Mouse (Mus musculus) embryonic facial prominence, embryonic 15.5 days (tissue): ENCODE data around the gene Efcab9. TPM values are rescaled to one million over a fixed set of nuclear protein-coding genes. Genes with fewer than 3 reads are reported as not detected.

Experiments used
- ATAC-seq: fragments of 200-750 bp; cut with Nextera tagmentation; 2 replicates; pipeline ENCODE4 v1.8.0; 2017; ENCODE audit warnings: low read depth, moderate TSS enrichment; ENCODE audit not compliant: insufficient number of reproducible peaks, low FRiP score, low TSS enrichment
- H3K27ac ChIP-seq: fragments of 300-500 bp; sonication (generic); replicated peaks from 2 replicates; pipeline ENCODE4 v1.5.1; 2015; ENCODE audit warnings: mild to moderate bottlenecking, inconsistent platforms
- H3K27me3 ChIP-seq: fragments of 300-500 bp; sonication (generic); 2 replicates; pipeline ENCODE4 v1.6.1; 2015; ENCODE audit warnings: inconsistent platforms
- H3K36me3 ChIP-seq: fragments of 300-500 bp; sonication (generic); 2 replicates; pipeline ENCODE4 v1.6.1; 2015; ENCODE audit warnings: mild to moderate bottlenecking, inconsistent platforms
- H3K4me1 ChIP-seq: fragments of 300-500 bp; sonication (generic); 2 replicates; pipeline ENCODE4 v1.6.1; 2015; ENCODE audit warnings: inconsistent platforms
- H3K4me2 ChIP-seq: fragments of 300-500 bp; sonication (generic); replicated peaks from 2 replicates; pipeline ENCODE4 v1.6.1; 2015; ENCODE audit warnings: mild to moderate bottlenecking, inconsistent platforms
- H3K4me3 ChIP-seq: fragments of 300-500 bp; sonication (generic); replicated peaks from 2 replicates; pipeline ENCODE4 v1.5.1; 2015; ENCODE audit warnings: mild to moderate bottlenecking, inconsistent platforms
- H3K9ac ChIP-seq: fragments of 300-500 bp; sonication (generic); 2 replicates; pipeline ENCODE4 v1.6.1; 2015; ENCODE audit warnings: inconsistent platforms
- H3K9me3 ChIP-seq: fragments of 300-500 bp; sonication (generic); replicated peaks from 2 replicates; pipeline ENCODE4 v1.6.1; 2016; ENCODE audit warnings: inconsistent platforms
- WGBS: fragments of 180-500 bp; shearing (Covaris S2); methylation state at CpG from one replicate; pipeline ENCODE4 v1.1.7; 2015; 5-methylcytosine and 5-hydroxymethylcytosine counted together
- polyA plus RNA-seq: library from polyadenylated mRNA; unstranded; fragments of >200 nt; fragmentation: Nextera tagmentation; extraction: Ambion mirVana; gene quantifications from 2 replicates; pipeline ENCODE4 v1.2.1, GENCODE M21; 2015

Efcab9 gene
- polyA plus RNA-seq, 1 experiment from 2014 or later = not detected

DNA sequence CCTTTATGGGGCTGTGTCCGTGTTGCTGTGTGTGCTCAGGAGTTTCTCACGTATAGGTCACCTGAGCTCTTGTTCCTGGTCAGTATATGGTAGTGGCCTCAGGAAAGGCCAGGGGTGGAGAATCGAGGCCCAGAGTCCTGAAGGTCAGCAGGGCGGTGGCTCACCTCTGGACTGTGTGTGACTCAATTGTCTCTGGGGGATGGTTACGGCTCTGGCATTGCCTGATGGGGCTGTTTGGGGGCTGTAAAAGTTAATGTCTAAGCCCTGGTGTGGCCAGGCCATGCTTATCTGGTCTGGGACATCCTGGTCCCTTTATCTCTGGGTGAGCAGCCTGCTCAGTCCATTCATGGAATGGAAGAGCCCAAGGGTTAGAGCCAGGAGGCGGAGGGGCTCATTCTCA is 34.3 kb upstream of the Efcab9 start:
- Histone ChIP-seq H3K27ac (no peak overlapping the region), H3K27me3 (no peaks in the 10 kb centered on the region), H3K36me3 (no peaks in the 10 kb centered on the region), H3K4me2 (no peak overlapping the region), H3K9me3 (no peaks in the 10 kb centered on the region), H3K4me1 (no peaks in the 10 kb centered on the region), H3K9ac (no peak overlapping the region), H3K4me3 (no peak overlapping the region)
- WGBS = 91% methylated on average over 6 of the region's 6 CpGs
- ATAC-seq = no peak

DNA sequence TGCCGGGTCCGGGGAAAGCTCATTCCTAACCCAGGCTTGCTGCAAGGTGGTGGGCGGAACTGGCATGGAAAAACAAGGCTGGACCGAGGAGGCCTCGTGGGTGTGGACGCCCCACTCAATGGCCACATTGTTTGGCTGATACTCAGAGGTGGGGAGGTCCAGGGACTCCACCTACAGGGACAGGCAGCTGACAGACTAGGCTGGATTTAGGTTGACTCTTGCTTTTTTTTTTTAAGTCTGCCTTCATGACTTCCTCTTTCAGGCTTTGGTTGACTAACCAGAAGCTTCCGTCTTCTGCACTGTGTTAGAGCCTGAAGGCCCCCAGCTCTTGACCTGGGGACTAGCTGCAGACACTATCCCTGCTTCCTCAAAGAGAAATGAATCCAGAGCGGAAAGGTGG is 33.2 kb upstream of the Efcab9 start:
- Histone ChIP-seq H3K27me3 (no peaks in the 10 kb centered on the region), H3K9ac (no peak overlapping the region), H3K27ac (no peak overlapping the region), H3K4me2 (no peak overlapping the region), H3K4me1 (no peaks in the 10 kb centered on the region), H3K9me3 (no peaks in the 10 kb centered on the region), H3K36me3 (no peaks in the 10 kb centered on the region), H3K4me3 (no peak overlapping the region)
- WGBS = 40% methylated on average over 8 of the region's 8 CpGs
- no peak for ATAC-seq

DNA sequence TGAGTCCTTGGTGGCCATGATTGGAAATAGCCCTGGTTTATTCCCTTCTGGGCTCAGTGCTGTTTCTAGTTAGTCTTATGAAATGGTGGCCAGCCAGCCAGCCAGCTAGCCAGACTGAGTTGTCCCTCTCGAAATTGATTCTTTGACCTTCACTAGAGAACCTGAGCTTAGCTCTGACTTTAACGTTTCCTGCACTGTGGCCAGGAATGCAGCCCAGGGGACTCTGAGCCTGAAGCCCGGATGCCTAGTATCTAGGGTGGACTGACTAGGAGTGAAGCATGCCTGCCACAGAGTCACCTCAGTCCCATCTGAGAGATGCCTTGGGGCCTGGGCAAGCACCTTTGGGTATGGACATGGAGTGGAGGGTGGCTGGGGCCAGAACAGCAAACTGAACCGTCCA is 32.7 kb upstream of the Efcab9 start:
- 42% methylated on average over 4 of the region's 4 CpGs for WGBS

DNA sequence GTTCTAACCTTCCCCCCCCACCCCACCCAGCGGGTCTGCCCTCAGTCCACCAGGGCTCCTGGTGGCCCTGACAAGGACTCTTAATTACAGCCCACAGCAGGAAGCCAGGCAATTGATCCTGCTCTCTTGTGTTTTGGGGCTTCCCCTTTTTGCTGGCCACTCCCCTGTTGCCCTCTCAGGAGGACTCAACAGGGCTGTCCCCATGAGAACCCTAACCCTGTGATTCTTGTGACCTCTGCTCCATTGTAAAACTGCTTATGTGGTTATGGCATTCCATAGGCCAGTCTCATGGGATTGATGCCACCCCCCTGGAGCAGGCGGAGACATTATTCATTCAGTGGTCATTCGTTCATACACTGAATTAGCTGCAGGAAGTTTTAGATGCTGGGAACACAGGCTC is 31.8 kb upstream of the Efcab9 start:
- H3K36me3 ChIP-seq = no peaks in the 10 kb centered on the region
- H3K27me3 ChIP-seq = no peaks in the 10 kb centered on the region
- no peak overlapping the region for H3K9ac ChIP-seq
- no peak for ATAC-seq
- no peaks in the 10 kb centered on the region; the same call in 1 of the 2 replicates for H3K4me1 ChIP-seq
- WGBS = 55% methylated on average over 3 of the region's 3 CpGs
- no peaks in the 10 kb centered on the region for H3K9me3 ChIP-seq
- no peak overlapping the region for H3K27ac ChIP-seq
- no peak overlapping the region for H3K4me3 ChIP-seq
- H3K4me2 ChIP-seq = no peak overlapping the region

More for the DNA sequence above, 32.7 kb upstream of the Efcab9 start:
- H3K27me3 ChIP-seq = no peaks in the 10 kb centered on the region
- H3K9me3 ChIP-seq = no peaks in the 10 kb centered on the region
- no peaks in the 10 kb centered on the region for H3K4me1 ChIP-seq
- no peak for ATAC-seq
- no peaks in the 10 kb centered on the region for H3K36me3 ChIP-seq
- H3K27ac ChIP-seq = no peak overlapping the region
- no peak overlapping the region for H3K4me3 ChIP-seq
- H3K4me2 ChIP-seq = no peak overlapping the region
- H3K9ac ChIP-seq = no peak overlapping the region

DNA sequence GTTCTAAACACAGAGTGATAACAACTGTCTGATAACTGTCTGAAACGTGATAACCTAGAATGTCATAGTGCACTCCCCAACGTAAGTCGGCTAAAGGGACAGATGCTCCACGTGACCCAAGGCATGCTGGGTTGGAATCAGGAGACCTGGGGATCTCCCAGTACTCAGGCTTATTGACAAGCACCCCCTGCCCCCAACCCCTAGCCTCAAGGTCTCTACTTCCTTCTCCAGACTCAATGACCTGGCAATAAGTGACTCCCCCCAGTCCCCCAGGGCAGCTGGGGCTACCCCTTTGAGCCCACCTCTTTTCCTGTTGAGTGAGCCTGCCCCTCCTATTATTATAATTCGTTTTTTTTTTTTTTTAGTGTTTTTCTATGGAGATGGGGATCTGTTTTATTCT is 30.8 kb upstream of the Efcab9 start:
- peaks cover 3% of the 10 kb centered on the region; the same call in 1 of the 2 replicates for H3K4me1 ChIP-seq

DNA sequence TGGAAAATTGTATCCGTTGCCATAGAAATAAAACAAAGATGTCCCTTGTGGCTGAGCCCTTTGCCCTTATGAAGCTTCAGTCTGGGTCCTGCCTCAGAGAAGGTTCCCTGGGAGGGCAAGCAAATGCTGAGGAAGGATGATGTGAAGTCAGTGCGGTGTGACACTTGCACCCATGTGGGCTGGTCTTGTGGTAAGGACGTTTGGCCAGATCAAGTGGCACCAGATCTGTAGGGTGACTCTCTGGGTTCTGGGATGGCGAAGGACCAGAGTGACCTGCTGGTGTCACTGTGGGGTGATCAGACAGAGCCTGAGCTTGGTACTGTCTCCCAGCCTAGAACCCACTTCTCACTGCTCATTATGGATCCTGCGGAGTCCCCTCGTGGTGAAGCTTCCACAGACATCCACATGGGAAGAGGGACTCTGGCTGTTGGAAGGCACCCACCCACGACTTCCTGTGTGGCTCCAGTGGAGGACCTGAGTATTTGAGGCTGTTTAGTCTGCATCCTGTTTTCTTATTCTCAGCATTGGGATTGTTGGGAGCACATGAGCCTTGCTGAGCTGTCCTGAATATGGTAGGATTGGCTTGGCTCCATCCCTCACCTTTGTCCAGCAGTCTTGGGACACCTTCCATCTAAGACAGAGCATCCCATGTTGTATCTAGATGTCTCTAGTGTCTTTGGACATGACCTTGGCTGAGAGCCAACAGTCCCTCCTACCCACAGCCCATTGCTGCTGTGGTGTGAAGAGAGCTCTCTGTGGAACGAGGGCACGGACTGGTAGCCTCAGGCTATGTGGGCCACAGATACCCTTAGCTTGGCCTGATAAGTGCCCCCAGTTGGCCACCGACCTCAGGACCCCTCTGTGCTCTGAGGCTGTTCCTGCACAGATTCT is 29.8 kb upstream of the Efcab9 start:
- H3K4me1 ChIP-seq = peaks cover 3% of the 10 kb centered on the region; the same call in 1 of the 2 replicates
- H3K9ac ChIP-seq = no peak overlapping the region
- H3K4me3 ChIP-seq = no peak overlapping the region
- H3K36me3 ChIP-seq = no peaks in the 10 kb centered on the region
- ATAC-seq = no peak
- no peaks in the 10 kb centered on the region for H3K9me3 ChIP-seq
- H3K4me2 ChIP-seq = no peak overlapping the region
- WGBS = 73% methylated on average over 10 of the region's 10 CpGs
- H3K27ac ChIP-seq = no peak overlapping the region
- H3K27me3 ChIP-seq = no peaks in the 10 kb centered on the region

More for the DNA sequence above, 30.8 kb upstream of the Efcab9 start:
- WGBS = 66% methylated on average over 5 of the region's 5 CpGs
- no peak for ATAC-seq
- Histone ChIP-seq H3K4me2 (no peak overlapping the region), H3K36me3 (no peaks in the 10 kb centered on the region), H3K9me3 (no peaks in the 10 kb centered on the region), H3K9ac (no peak overlapping the region), H3K4me3 (no peak overlapping the region), H3K27ac (no peak overlapping the region), H3K27me3 (no peaks in the 10 kb centered on the region)

DNA sequence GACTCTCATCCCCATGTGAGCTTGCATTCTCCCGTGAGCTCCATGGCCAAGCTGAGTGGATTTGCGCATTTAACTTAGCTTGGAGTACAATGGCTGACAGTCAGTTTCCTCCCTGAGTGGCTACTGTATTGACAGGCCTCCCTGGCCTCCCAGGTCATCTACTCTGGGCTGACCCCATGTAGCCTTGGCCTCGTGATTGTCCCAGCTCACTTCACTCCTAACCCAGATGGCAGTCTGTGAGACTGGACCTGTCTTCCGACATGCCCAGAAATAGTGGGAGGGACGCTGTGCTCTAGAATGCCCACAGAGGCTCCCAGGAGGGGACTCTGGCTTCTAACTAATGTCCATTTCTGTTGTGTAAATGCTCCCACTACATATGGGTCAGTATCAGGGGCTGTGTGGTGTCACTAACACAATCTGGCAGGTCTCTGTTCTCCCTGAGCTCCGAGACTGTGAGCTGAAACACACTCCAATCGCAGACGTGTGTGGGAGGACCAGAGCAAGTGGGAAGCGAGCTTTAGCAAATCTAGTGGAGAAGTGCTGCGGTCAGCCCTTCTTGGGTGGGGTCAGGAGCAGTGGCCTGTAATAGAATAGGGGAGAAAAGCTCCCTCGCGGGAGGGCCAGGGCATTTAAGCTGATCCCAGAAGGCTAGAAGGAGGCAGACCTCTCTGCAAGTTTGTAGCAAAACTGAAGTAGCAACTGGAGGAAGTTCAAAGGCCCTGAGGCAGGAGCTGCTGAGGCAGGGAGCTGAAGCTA is 28.3 kb upstream of the Efcab9 start:
- no peaks in the 10 kb centered on the region for H3K9me3 ChIP-seq
- H3K36me3 ChIP-seq = no peaks in the 10 kb centered on the region
- H3K9ac ChIP-seq = no peak overlapping the region
- H3K27ac ChIP-seq = no peak overlapping the region
- peaks cover 3% of the 10 kb centered on the region; the same call in 1 of the 2 replicates for H3K4me1 ChIP-seq
- H3K4me3 ChIP-seq = no peak overlapping the region
- 76% methylated on average over 12 of the region's 12 CpGs for WGBS
- H3K27me3 ChIP-seq = no peaks in the 10 kb centered on the region
- ATAC-seq = no peak
- no peak overlapping the region for H3K4me2 ChIP-seq

DNA sequence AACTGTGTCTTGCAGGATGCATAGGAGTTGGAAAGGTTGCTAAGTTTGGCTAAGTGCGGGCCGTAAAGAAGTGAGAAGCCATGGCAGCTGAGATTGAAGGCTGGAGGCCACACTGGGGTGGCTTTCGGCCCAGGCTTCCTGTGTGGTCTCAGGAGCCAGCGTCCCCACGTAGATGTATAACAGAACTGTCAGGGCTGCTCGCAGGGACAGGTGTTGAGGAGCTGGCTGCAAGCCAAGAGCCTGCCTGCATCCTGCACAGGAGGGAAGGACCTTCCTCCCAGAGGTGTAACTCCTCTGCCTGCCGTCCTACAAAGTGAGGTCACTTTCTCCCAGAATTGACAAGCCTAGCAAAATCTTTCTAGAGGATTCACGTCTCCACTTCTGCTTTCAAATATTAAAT is 26.8 kb upstream of the Efcab9 start:
- H3K36me3 ChIP-seq = no peaks in the 10 kb centered on the region
- no peak for ATAC-seq
- H3K4me1 ChIP-seq = peaks cover 5% of the 10 kb centered on the region; the same call in 1 of the 2 replicates
- H3K4me2 ChIP-seq = no peak overlapping the region
- H3K9ac ChIP-seq = no peak overlapping the region
- no peak overlapping the region for H3K27ac ChIP-seq
- no peaks in the 10 kb centered on the region for H3K27me3 ChIP-seq
- H3K9me3 ChIP-seq = no peaks in the 10 kb centered on the region
- 33% methylated on average over 8 of the region's 8 CpGs for WGBS
- no peak overlapping the region for H3K4me3 ChIP-seq

DNA sequence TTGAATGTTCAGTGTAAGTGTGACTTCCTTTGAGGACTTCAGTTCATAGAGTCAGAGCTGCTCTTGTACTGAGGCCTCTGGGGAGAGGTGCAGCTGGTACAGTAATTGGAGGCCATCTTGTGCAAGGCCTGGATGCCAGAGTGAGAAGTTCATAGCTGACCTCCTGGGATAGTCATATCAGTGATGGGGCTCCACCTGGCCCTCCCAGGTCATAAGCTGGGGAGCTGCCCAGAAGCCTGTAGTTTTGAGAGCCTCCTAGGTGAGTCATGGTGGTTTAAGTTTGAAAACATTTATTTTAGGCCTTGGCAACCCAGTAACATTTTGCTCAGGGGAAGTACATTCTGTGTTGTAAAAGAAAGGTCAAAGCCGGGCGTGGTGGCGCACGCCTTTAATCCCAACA is 26.1 kb upstream of the Efcab9 start:
- Histone ChIP-seq H3K9ac (no peak overlapping the region), H3K4me2 (no peak overlapping the region), H3K4me1 (peaks cover 12% of the 10 kb centered on the region), H3K4me3 (no peak overlapping the region), H3K27me3 (no peaks in the 10 kb centered on the region), H3K36me3 (no peaks in the 10 kb centered on the region), H3K27ac (no peak overlapping the region), H3K9me3 (no peaks in the 10 kb centered on the region)
- no peak for ATAC-seq
- WGBS = 96% methylated on average over 4 of the region's 4 CpGs

DNA sequence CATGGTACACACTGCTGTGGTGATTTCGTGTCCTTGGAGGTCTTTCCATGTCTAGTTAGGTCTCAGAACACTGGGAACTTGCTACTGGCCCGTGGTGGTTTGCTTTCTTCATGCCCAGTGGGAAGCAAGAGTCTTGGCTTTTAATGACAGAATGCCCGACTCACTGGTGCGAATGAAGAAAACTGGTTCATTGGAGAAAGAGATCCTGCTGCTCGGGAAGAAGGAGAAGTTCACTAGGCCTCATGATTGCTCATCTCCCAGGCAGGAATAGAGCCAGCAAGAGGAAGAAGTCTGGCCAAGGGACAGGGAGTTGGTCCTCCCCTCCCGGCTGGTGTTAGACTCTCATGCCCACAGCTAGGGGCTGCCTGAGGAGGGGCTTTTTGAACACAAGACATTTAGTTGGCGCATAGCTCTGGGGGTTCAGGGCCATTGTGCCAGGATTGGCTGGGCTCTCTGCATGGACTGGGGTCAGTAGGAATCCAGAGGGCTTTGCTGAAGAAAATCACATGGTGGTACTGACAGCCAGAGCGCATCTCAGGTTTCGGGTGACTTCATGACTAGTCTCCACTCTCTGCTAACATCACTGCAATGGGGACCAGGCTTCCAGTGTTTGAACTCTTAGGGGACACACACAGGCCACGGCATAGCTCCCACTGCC is 24.6 kb upstream of the Efcab9 start:
- H3K9ac ChIP-seq = no peak overlapping the region
- no peaks in the 10 kb centered on the region for H3K9me3 ChIP-seq
- no peak overlapping the region for H3K4me3 ChIP-seq
- H3K36me3 ChIP-seq = no peaks in the 10 kb centered on the region
- 74% methylated on average over 10 of the region's 10 CpGs for WGBS
- ATAC-seq = no peak
- no peak overlapping the region for H3K4me2 ChIP-seq
- H3K27ac ChIP-seq = no peak overlapping the region
- no peaks in the 10 kb centered on the region for H3K27me3 ChIP-seq
- H3K4me1 ChIP-seq = peaks cover 28% of the 10 kb centered on the region

DNA sequence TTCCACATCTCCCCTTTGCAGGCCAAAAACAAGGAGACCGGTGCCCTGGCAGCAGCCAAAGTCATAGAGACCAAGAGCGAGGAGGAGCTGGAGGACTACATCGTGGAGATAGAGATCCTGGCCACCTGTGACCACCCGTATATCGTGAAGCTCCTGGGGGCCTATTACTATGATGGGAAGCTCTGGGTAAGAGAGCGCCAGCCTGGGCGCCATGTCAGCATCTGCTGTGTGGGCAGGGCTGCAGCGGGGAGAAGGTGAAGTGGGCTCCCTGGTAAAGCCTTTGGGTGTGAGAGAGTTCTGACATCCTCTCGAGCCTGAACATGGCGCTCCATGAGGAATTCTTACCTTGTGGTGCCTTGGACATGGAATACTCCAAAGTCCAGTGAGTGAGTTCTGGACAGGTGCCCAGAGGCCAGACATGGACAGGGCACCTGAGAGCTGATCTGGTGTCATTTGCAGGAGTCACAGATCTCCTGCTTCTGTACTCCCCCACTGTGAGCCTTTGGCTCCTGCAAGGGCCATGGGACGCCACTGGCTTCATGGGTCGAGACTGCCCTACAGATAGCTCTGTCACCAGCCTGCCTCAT is 23.3 kb upstream of the Efcab9 start:
- Histone ChIP-seq H3K9ac (no peak overlapping the region), H3K27me3 (no peaks in the 10 kb centered on the region), H3K36me3 (no peaks in the 10 kb centered on the region), H3K27ac (no peak overlapping the region), H3K4me1 (peaks cover 40% of the 10 kb centered on the region), H3K4me3 (no peak overlapping the region), H3K4me2 (no peak overlapping the region), H3K9me3 (no peaks in the 10 kb centered on the region)
- 92% methylated on average over 12 of the region's 12 CpGs for WGBS
- no peak for ATAC-seq
